13 mouse cellular contexts compared by ENCODE assay signal in genomic region chr4:154410559-154410958, GRCm38 (mm10).
DNase-seq lines count a peak whose midpoint lies in the region; ATAC-seq and TF ChIP-seq lines count a peak whose summit lies in the region.
"Had no signal": no experiment of that assay in that cellular context is flagged by ENCODE, and none has a peak within 500 bp of the region (broad histone marks: within the 10 kb centered on the region; RNA-seq: fewer than 3 reads in every experiment).

No protein-coding gene starts in this region.

- H3K4me3 ChIP-seq in heart, embryonic 15.5 days: no peak overlapping the region
- no peak overlapping the region for H3K4me3 ChIP-seq in lung, embryonic 14.5 days (ENCODE audit: low read depth, low read length)
- no peak overlapping the region for H3K4me3 ChIP-seq in lung, adult 2 months (replicated peaks; ENCODE audit: extremely low read depth, low read depth, low read length)
- peak overlapping the region; percentile 4 for H3K4me3 ChIP-seq in intestine, embryonic 16.5 days (ENCODE audit: low read length)
- no peak overlapping the region for H3K4me3 ChIP-seq in stomach, embryonic 15.5 days (replicated peaks)
- H3K4me3 ChIP-seq in left cerebral cortex, adult 2 months: no peak overlapping the region
- H3K4me3 ChIP-seq: forebrain, embryonic 15.5 days had no signal

- peaks cover 39% of the 10 kb centered on the region for H3K4me1 ChIP-seq in heart, embryonic 15.5 days (replicated peaks)
- peaks cover 26% of the 10 kb centered on the region for H3K4me1 ChIP-seq in lung, embryonic 14.5 days (ENCODE audit: insufficient read depth)
- H3K4me1 ChIP-seq in lung, adult 2 months (ENCODE audit: control insufficient read depth, insufficient read depth, low read length): no peaks in the 10 kb centered on the region
- H3K4me1 ChIP-seq in intestine, embryonic 16.5 days (ENCODE audit: control insufficient read depth, insufficient read depth, low read length): peaks cover 42% of the 10 kb centered on the region
- peaks cover 25% of the 10 kb centered on the region for H3K4me1 ChIP-seq in stomach, embryonic 15.5 days

- no peak overlapping the region for H3K4me2 ChIP-seq in heart, embryonic 15.5 days
- H3K4me2 ChIP-seq in lung, embryonic 14.5 days: no peak overlapping the region
- H3K4me2 ChIP-seq in intestine, embryonic 16.5 days (ENCODE audit: low read depth, low read length): peak overlapping the region; percentile 32
- peak overlapping the region; percentile 19; the same call in 1 of the 2 replicates for H3K4me2 ChIP-seq in stomach, embryonic 15.5 days

- H3K27me3 ChIP-seq in heart, embryonic 15.5 days: peaks cover 44% of the 10 kb centered on the region
- no peaks in the 10 kb centered on the region for H3K27me3 ChIP-seq in lung, embryonic 14.5 days (ENCODE audit: insufficient read depth, low read length)
- H3K27me3 ChIP-seq in intestine, embryonic 16.5 days (replicated peaks; ENCODE audit: control insufficient read depth, insufficient read depth, low read length): no peaks in the 10 kb centered on the region
- no peaks in the 10 kb centered on the region for H3K27me3 ChIP-seq in stomach, embryonic 15.5 days (replicated peaks)
- H3K27me3 ChIP-seq: forebrain, embryonic 15.5 days had no signal

- DNase-seq in heart, adult 11 months: no peak
- DNase-seq in lung, embryonic 14.5 days: no peak
- DNase-seq in lung, adult 2 months: no peak
- DNase-seq in left cerebral cortex, adult 2 months (ENCODE audit: extremely low spot score in 1 of 2, low spot score in 2 of 2): no peak
- DNase-seq: cerebellum, postnatal 25 days; gastrocnemius, postnatal 10 days; lung, adult 18-20 months had no signal

- peak overlapping the region; percentile 1; the same call in 1 of the 2 replicates for H3K9ac ChIP-seq in heart, embryonic 15.5 days
- peak overlapping the region; percentile 29; the same call in 1 of the 2 replicates for H3K9ac ChIP-seq in lung, embryonic 14.5 days
- peak overlapping the region; percentile 47 for H3K9ac ChIP-seq in intestine, embryonic 16.5 days (ENCODE audit: low read depth, low read length)
- no peak overlapping the region for H3K9ac ChIP-seq in stomach, embryonic 15.5 days
- H3K9ac ChIP-seq: forebrain, embryonic 15.5 days had no signal

- H3K9me3 ChIP-seq in heart, embryonic 15.5 days (replicated peaks): no peaks in the 10 kb centered on the region
- no peaks in the 10 kb centered on the region for H3K9me3 ChIP-seq in lung, embryonic 14.5 days (ENCODE audit: low read depth, low read length)
- H3K9me3 ChIP-seq in intestine, embryonic 16.5 days (ENCODE audit: control insufficient read depth, low read length): no peaks in the 10 kb centered on the region
- no peaks in the 10 kb centered on the region for H3K9me3 ChIP-seq in stomach, embryonic 15.5 days
- H3K9me3 ChIP-seq: forebrain, embryonic 15.5 days had no signal

- TF ChIP-seq CTCF in lung, embryonic 14.5 days (IDR thresholded peaks at IDR 0.05; ENCODE audit: low read depth): no peak
- no peak for TF ChIP-seq CTCF in lung, adult 2 months (IDR thresholded peaks at IDR 0.05; ENCODE audit: insufficient read depth, low read length)
- no peak for TF ChIP-seq CTCF in left cerebral cortex, adult 2 months (IDR thresholded peaks at IDR 0.05)

- 0 out of 2 replicates have a peak overlapping the region, but pooled peaks have one; percentile 6 for H3K27ac ChIP-seq in heart, embryonic 15.5 days
- no peak overlapping the region for H3K27ac ChIP-seq in lung, embryonic 14.5 days (ENCODE audit: low read depth)
- peak overlapping the region; percentile 79 for H3K27ac ChIP-seq in intestine, embryonic 16.5 days (ENCODE audit: low read length)
- peak overlapping the region; percentile 49 for H3K27ac ChIP-seq in stomach, embryonic 15.5 days
- H3K27ac ChIP-seq in left cerebral cortex, adult 2 months: no peak overlapping the region
- H3K27ac ChIP-seq: forebrain, embryonic 15.5 days; kidney, postnatal 0 days had no signal

- WGBS in heart, embryonic 15.5 days: 38% methylated on average over 8 of the region's 8 CpGs
- WGBS in lung, embryonic 14.5 days: 39% methylated on average over 8 of the region's 8 CpGs
- 58% methylated on average over 8 of the region's 8 CpGs for whole genome bisulfite sequencing in lung, adult 2 months
- WGBS in intestine, embryonic 16.5 days: 40% methylated on average over 8 of the region's 8 CpGs
- 47% methylated on average over 8 of the region's 8 CpGs for WGBS in stomach, embryonic 15.5 days

- no peaks in the 10 kb centered on the region for H3K36me3 ChIP-seq in heart, embryonic 15.5 days
- H3K36me3 ChIP-seq in lung, embryonic 14.5 days (ENCODE audit: insufficient read depth): no peaks in the 10 kb centered on the region
- no peaks in the 10 kb centered on the region for H3K36me3 ChIP-seq in intestine, embryonic 16.5 days (ENCODE audit: control insufficient read depth, insufficient read depth, low read length)
- H3K36me3 ChIP-seq in stomach, embryonic 15.5 days: no peaks in the 10 kb centered on the region
- H3K36me3 ChIP-seq: forebrain, embryonic 15.5 days had no signal

- no peak for ATAC-seq in heart, embryonic 15.5 days (replicated peaks; ENCODE audit: insufficient number of reproducible peaks, insufficient read depth, low FRiP score, low read depth)
- no peak for ATAC-seq in lung, embryonic 14.5 days (ENCODE audit: insufficient read depth)
- ATAC-seq in intestine, embryonic 16.5 days: peak; percentile 63
- peak; percentile 65 for ATAC-seq in stomach, embryonic 15.5 days (ENCODE audit: insufficient read depth, low FRiP score, low read depth)
- ATAC-seq: CD4-positive, CD25-positive, alpha-beta regulatory T cell, adult 4 months had no signal

- TF ChIP-seq POLR2A in lung, adult 2 months (IDR thresholded peaks at IDR 0.05; ENCODE audit: borderline replicate concordance, extremely low read depth, low read depth, low read length): no peak

- intact Hi-C loops in left cerebral cortex, adult 2 months (cut with DNase I): no loop called here

Comparison
In these comparisons a context has a peak if more than half of its experiments do, and no peak if none do; other contexts are left out.
1. ATAC-seq: peak in intestine, embryonic 16.5 days (single experiment) and stomach, embryonic 15.5 days (single experiment); none in heart, embryonic 15.5 days (single experiment) and lung, embryonic 14.5 days (single experiment).
2. H3K27ac ChIP-seq: peak in heart, embryonic 15.5 days (single experiment), intestine, embryonic 16.5 days (single experiment) and stomach, embryonic 15.5 days (single experiment); none in lung, embryonic 14.5 days (single experiment) and left cerebral cortex, adult 2 months (single experiment).
3. H3K4me2 ChIP-seq: peak in intestine, embryonic 16.5 days (single experiment) and stomach, embryonic 15.5 days (single experiment); none in heart, embryonic 15.5 days (single experiment) and lung, embryonic 14.5 days (single experiment).